Mouse (Mus musculus): Measurements from ENCODE around the gene Nxpe3.
"Not testable (repeated sequence)": the region's sequence is repeated elsewhere in the genome, so short reads cannot be mapped to it uniquely, and the experiment has no call there.

Gene Nxpe3

GRCm38 (mm10) chr16:55837653-55838052 is 57.4 kb downstream of the Nxpe3 start:
- not testable (repeated sequence) for DNase-seq (ENCODE audit: low read depth, low spot score)

DNA sequence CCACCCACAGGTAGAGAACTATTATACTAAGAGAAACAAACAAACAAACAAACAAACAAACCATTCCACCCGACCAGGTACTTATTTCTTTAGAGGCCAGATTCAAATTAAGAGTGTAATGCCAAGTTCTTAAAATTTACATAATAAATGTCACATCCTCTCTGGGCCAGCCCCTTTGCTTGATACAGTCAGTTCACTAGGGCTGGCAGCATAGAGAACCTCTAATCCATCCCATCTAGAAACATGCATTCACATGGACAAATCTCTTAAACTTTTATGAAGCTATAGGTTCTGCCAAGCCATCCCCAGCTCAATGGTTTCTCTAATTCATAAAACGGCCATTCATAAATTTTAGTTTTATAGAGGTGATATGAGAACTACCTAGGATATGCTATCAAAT is 57.9 kb downstream of the Nxpe3 start:
- DNase-seq (ENCODE audit: low read depth, low spot score), result no peak

DNA sequence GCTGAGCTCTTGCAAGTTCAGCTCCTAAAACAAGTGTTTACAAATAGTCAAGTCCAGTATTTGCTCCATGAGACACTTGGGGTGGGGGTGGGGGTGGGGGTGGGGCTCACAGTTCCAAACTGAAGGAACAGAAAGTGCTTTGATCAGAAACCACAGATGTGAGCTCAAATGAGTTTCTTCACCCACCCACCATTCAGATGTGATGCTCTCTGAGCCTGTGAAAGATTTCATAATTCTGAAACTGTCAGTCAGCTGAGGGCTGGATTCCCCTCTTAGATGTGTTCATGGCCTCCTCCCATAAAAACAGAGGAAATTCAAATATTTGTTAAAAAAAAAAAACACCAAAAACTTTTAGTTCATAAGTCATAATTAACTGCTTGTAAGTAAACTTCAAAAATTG is 59.3 kb downstream of the Nxpe3 start:
- no peak for DNase-seq (ENCODE audit: low read depth, low spot score)

- no peak for DNase-seq (ENCODE audit: low read depth, low spot score)
These were observed 62.5 kb downstream of the Nxpe3 start for GRCm38 (mm10) chr16:55832617-55833016.

DNA sequence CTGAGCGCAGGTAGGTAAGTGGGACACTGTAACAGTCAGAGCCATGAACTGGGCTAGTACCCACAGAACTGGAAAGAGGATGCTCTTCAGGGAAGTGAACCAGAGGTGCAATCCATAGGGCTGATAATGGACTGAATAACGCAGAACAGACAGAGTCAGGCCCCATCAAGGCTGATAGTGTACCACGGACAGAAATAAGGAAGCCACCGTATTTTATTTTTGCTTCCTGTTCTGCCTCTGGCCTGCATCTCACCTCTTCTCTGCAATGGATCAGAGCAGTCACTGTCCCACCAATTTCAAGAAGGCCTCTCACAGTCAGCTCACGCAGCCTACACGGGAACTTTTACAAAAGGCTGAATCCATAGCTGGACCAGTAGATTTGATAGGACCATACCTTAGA is 63.0 kb downstream of the Nxpe3 start:
- DNase-seq (ENCODE audit: low read depth, low spot score), result no peak

- DNase-seq (ENCODE audit: low read depth, low spot score), result no peak
These were observed 63.6 kb downstream of the Nxpe3 start for GRCm38 (mm10) chr16:55831451-55831850.

DNA sequence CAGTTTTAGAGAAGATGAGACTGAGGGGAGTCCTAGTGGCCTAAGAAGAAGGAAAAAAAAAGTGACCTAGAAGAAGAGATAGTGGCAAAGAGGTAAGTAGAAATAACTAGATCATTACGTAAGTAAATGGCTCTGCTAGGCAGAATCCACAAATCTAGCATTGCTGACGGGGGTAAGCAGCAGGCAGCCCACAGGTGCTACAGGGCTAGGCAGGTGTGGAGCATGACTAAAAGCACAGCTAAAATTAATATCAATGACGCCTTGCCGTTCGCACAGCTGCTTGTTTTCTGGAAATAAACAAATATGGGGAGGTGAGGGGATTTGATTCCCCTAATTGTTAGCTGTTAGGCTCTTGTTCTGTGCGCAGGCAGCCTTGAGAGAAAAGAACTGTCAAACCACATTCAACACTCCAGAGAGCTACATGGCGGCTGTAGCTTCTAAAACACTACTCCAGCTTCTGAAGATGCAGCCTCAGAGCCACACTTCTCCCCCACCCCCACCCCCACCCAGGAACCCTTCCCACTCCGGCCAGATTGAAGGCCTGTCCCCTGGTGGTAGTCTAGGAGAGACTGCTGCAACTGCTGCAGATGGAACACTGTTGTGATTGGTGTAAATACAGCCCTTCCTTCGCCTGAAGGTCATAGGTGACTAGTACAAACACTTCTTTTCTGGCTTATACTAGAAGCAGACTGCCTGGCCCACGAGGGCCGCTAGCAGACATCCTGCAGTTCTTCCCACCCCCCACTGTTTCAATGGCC is 71.5 kb downstream of the Nxpe3 start:
- DNase-seq (ENCODE audit: low read depth, low spot score), result no peak

DNA sequence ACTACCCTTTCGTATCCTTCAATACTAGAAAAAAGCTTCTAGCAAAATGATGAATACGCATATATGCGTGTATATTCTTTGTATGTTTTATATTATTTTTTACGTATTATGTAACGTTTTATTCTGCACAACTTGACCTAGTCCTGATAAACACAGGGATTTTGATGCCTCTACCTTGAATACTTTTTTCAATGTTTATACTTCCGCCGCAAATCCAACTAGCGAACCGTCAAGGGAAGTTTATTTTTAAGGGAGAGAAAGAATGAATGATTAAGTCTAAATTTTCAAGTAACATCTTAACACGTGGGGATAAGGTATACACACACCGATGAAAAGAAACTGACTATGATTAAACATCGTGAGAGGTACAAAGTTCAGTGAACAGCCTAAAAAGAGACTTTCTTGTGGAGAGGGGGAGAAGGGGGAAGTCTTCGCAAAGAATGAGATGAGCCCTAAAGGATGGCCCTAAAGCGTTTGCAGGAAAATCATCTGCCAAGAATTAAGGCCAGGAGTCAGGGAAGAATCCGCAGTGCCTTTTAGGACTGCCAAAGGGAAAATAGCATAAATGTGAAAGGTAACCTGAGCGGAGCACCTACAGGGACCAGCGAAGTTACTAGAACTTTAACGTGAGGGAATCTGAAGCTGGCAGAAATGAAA is 72.2 kb downstream of the Nxpe3 start:
- DNase-seq (ENCODE audit: low read depth, low spot score), result no peak

GRCm38 (mm10) chr16:55821997-55822740 is 72.9 kb downstream of the Nxpe3 start:
- DNase-seq (ENCODE audit: low read depth, low spot score), result peak; percentile 88

DNA sequence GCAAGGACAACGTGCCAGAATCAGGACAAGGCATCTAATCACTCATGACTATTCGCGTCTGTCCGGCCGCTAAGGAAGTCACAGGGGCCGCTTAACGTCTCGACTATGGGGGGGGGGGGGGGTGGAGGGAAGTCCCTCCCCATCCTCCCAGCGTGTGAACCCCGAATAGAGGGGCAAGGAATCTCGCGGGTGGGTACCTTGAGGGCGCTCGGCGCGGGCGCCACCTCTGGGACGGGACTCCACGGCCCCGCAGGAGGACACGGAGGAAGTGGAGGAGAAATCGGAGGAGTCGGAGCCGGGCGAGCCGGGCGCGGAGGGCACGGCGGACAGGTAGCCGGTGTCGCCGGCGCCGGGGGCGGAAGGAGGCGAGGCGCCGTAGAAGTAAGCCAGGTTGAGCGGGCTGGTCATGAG is 73.5 kb downstream of the Nxpe3 start:
- no peak for DNase-seq (ENCODE audit: low read depth, low spot score)

DNA sequence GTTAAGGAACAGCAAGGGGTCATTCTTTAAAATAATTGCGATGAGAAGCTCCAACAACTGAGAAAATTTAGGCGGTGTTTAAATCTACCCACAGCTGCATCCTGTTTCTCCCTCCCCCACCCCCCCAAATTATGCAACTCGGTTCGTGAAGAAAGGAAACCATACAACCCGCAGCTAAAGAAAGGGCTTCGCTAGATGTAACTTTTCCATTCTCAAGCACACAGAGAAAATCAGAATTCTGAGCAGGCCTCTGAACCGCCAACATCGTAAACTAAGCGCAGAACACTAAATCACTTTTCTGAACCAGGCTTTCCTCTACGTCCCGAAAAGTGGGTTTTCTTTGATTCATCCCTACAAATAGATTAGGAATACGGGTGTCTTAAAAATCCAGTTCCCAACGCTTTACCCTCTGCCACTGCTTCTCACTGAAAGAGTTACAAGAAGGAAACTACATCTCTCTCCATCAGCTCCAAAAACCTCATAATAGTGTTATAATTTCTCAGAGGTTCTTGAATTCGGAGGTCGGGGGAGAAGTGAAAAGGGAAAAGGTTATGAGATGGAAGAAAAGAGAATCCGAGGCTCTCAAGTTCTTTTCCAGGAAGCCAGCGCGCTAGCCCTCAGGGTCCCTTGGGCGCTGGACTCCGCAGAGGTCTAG is 74.0 kb downstream of the Nxpe3 start:
- no peak for DNase-seq (ENCODE audit: low read depth, low spot score)

DNA sequence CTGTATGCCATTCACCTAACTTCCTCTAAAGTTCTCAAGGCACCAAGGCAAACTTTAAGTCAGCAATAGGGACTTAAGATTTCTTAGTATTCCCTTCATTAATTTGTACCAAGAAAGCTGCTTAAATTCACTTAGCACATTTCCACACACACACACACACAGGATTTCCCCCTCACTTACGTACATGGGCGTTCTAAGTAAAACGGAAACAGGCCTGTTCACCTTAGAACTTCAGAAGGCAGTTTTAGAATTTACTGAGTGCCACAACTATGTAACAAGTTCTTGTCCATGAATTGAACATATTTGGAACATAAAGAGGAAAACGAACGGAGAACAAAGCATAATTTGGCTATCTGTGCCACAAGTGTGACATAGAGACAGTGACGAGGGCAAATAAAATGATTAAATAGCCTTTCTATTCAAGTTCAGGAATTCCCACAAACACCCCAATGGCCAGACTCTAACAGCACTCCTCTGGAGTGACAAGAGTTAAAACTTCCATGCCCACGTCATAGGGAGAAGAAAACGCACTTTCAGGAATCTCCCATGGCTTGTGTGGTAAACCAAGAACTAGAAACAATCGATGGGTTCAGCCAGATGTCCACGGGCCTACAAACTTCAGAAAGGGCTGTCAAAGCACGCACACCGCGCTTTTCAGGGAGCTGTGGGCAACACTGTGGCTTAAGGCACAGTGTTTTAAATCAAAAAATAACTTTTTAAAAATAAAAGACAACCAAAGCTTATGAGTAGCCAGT is 74.7 kb downstream of the Nxpe3 start:
- no peak for DNase-seq (ENCODE audit: low read depth, low spot score)

DNA sequence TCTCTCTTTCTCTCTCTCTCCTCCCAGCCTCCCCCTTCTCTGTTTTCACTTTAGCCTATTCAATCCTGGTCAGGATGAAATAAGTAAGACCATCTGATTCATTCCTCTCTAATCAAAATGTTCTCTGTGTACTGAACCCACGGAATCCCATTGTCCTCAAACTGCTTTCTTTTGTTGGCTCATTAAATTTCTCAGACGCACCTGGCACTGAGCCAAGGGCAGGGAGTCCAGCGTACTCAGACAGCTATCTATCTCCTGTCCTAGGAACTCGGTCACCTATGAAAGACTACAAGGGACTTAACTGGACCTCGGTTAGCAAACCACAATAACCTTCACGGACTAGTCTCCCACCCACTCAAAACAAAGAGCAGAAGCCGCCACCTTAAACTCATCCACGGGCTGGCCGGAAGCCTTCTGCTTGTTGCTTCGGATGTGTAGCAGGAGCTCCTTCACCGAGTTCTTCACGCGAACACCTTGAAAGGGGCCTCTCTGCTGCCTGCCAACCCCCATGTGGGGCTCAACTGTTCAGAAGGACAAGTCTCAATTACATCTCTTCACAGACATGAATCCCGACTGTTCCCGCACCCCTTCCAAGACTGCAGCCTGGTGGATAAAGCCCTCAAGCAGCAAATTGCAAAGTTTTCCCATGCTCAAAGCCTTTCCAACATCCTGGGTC is 75.8 kb downstream of the Nxpe3 start:
- no peak for DNase-seq (ENCODE audit: low read depth, low spot score)

DNA sequence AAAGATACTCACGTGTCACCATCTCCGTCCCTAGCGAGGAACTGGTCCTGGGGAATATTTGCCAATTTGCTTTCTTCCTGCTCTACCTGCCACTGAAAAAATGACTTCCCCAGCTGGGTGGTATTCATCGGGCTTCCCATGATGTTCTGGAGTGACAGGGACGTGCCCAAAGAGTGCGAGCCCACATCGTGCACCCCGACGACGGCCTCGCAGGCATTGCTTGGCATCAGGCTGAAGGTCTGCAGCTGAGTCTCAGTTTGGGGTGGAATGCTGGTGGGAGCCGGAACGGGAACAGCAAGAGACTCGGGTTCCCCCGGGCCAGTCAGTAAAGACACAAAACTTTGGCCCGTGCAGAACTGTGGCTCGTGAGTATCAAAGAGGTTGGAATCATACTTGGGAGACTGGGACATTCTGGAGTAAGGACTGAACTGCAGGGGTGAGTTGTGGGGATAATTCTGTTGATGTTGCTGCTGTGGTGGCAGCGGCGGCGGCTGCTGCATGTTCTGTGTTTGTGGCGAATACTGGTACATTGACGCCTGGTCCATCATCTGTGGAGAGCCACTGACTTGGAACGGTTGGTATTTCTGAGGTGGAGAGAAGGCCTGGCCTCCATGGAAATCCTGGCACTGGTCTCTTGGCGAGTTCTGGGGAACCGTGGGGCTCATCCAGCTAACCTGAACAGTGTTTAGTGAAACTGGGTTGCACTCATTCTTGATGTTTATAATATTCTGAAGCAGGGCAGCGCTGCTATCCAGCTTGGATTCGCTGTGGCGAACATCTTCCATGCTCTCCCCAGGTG is 77.2 kb downstream of the Nxpe3 start:
- DNase-seq (ENCODE audit: low read depth, low spot score), result no peak

- DNase-seq (ENCODE audit: low read depth, low spot score), result no peak
These were observed 78.7 kb downstream of the Nxpe3 start for GRCm38 (mm10) chr16:55816202-55816941.

GRCm38 (mm10) chr16:55815466-55815865 is 79.6 kb downstream of the Nxpe3 start:
- DNase-seq (ENCODE audit: low read depth, low spot score), result no peak

GRCm38 (mm10) chr16:55814686-55815085 is 80.4 kb downstream of the Nxpe3 start:
- DNase-seq (ENCODE audit: low read depth, low spot score), result no peak

DNA sequence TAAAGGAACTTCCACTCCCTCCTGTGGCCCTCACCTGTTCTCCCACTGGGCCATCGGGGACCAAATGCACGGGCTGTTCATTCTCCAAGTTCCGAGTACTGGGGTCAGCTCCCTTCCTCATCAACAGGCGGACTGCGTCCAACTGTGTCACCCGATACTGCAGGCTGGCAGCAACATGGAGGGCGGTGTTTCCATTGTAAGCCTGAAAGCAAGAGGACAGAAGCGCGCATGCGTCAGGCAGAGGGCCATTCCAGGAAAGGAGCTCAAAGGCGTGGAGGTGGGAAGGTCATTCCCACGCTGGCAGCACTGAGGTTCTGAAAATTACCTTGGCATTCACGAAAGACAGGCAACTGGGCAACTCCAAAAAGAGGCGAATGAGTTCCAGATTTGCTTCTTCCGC is 81.2 kb downstream of the Nxpe3 start:
- DNase-seq (ENCODE audit: low read depth, low spot score), result no peak

- DNase-seq (ENCODE audit: low read depth, low spot score), result no peak
These were observed 83.3 kb downstream of the Nxpe3 start for GRCm38 (mm10) chr16:55811792-55812191.

Measured in mesoderm, embryonic 11.5 days (tissue).